Mouse (Mus musculus): Measurements from ENCODE around the gene Gpr50. TPM values are rescaled to one million over a fixed set of nuclear protein-coding genes. Genes with fewer than 3 reads are reported as not detected.
A peak's percentile ranks its signal among the peaks of the same experiment; 100 is the strongest.

The Gpr50 gene
- polyA plus RNA-seq, 1 experiment from 2014 or later, result 0.24 TPM

DNA sequence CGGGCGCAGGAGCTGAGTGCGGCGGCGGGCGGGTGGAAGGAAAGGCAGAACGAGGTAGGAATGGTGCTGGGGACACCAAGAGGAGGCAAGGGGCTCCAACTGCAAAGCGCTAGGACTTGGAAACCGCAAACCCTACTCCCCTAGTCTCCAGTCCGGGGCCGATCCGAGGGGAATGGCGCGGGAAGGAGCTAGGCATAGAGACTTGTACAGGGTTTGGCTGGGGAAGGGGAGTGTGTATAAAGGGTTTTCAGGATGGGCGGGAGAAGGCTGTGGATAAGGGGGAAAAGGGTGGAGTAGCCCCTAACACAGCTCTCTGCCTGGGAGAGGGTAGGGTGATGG lies 1.2 kb downstream of the Gpr50 start:
- no peak; the same call in 1 of the 2 replicates for ATAC-seq (ENCODE audit: low read depth)
- H3K9me3 ChIP-seq, result peaks cover 7% of the 10 kb centered on the region; the same call in 1 of the 2 replicates
- H3K27ac ChIP-seq (replicated peaks), result no peak overlapping the region
- H3K27me3 ChIP-seq, result peaks cover 95% of the 10 kb centered on the region
- H3K9ac ChIP-seq, result peak overlapping the region; percentile 52; the same call in 1 of the 2 replicates
- 14% methylated on average over 15 of the region's 15 CpGs for WGBS
- H3K4me2 ChIP-seq, result peak overlapping the region; percentile 67
- H3K4me1 ChIP-seq (replicated peaks), result no peaks in the 10 kb centered on the region
- no peaks in the 10 kb centered on the region for H3K36me3 ChIP-seq
- peak overlapping the region; percentile 40 for H3K4me3 ChIP-seq

DNA sequence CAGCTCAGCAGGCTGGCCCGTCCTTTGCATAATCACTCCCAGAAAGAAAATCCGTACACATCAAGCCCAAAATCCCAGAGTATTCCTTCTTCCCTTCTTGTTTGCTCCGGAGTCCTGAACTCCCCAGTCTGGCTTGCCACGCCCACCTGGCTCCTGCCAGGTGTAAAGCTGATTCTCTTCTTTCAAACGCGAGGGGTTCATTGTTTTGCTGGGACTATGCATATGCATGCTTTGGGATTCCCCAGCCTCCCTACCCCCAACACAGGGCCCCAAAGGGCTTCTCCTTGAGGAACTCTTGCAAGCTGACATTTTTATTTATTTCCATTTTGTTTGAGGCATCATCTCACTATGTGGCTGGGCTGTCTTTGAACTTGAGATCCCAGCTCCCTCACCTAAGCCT lies 6.8 kb downstream of the Gpr50 start:
- H3K4me2 ChIP-seq, result no peak overlapping the region
- no peaks in the 10 kb centered on the region for H3K36me3 ChIP-seq
- no peaks in the 10 kb centered on the region for H3K4me1 ChIP-seq (replicated peaks)
- WGBS, result 21% methylated on average over 6 of the region's 6 CpGs
- H3K9ac ChIP-seq, result no peak overlapping the region
- H3K27me3 ChIP-seq, result peaks cover 43% of the 10 kb centered on the region
- no peak for ATAC-seq (ENCODE audit: low read depth)
- no peaks in the 10 kb centered on the region for H3K9me3 ChIP-seq
- H3K27ac ChIP-seq (replicated peaks), result no peak overlapping the region
- no peak overlapping the region for H3K4me3 ChIP-seq

DNA sequence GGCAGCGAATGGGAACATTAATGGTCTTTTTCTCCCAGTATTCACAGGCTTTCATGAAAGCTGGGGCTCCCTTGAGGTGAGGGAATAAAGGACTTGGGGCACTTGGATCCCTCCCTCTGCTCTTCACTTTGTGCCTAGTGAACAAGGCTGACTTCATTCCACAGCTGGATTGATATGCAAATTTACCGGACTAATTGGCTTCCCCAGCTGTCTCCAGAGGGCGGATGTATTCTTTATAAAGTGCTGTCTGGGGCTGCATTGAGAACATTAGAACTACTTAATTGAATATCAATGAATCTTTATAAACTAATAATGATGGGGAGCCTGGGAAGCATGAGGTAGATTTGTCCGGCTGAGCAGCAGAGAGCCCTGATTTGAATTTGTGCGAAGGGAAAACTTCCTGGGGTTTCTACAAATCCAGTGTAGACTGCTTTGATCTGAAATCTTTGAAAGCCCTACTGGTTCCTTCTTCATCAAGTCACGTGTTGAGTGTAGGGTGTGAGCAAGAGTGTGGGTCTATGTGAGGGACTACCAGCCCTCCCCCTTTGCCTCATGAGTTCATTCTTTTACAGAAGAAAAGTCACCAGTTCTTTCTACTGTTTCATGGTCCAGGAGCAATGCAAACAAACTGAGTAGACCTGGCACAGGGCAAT lies 37.5 kb downstream of the Gpr50 start:
- ATAC-seq (ENCODE audit: low read depth), result peak; percentile 50
- Histone ChIP-seq H3K9ac (no peak overlapping the region), H3K27me3 (0 out of 2 replicates have a peak, but pooled peaks cover 3% of the 10 kb centered on the region), H3K27ac (replicated peaks) (no peak overlapping the region), H3K9me3 (no peaks in the 10 kb centered on the region), H3K4me3 (no peak overlapping the region), H3K4me1 (replicated peaks) (no peaks in the 10 kb centered on the region), H3K4me2 (no peak overlapping the region), H3K36me3 (no peaks in the 10 kb centered on the region)
- 23% methylated on average over 6 of the region's 6 CpGs for WGBS

Other genes starting within 250 kb of the Gpr50 start
- gene Cd99l2, start 170.8 kb upstream of the Gpr50 start, polyA plus RNA-seq (2015; fragmentation: Nextera tagmentation; extraction: Ambion mirVana), result 67.6 and 76.2 TPM in 2 replicates
- 546 and 587 TPM in 2 replicates for gene Hmgb3, start 107.7 kb upstream of the Gpr50 start, polyA plus RNA-seq (2015; fragmentation: Nextera tagmentation; extraction: Ambion mirVana)
- gene Vma21, start 152.3 kb downstream of the Gpr50 start, polyA plus RNA-seq (2015; fragmentation: Nextera tagmentation; extraction: Ambion mirVana), result 48.3 and 51.2 TPM in 2 replicates

All from neural tube, embryonic 13.5 days (tissue).